Mouse (Mus musculus) adrenal gland, postnatal 36 days (tissue): Measurements from ENCODE around the gene Gm20825. TPM values are rescaled to one million over a fixed set of nuclear protein-coding genes. Genes with fewer than 3 reads are reported as not detected.
"Not testable (repeated sequence)": the region's sequence is repeated elsewhere in the genome, so short reads cannot be mapped to it uniquely, and the experiment has no call there.

Experiments
- DNase-seq, 2 experiments: peaks; one replicate each; pipeline ENCODE4 v3.0.0; 2021; ENCODE audit warnings: mixed read lengths in 1 of 2
- long read RNA-seq, 2 experiments: library from polyadenylated mRNA; stranded (forward); transcript quantifications; one replicate each; pipeline ENCODE4 v2.0.0; 2021; ENCODE audit warnings: borderline sequencing depth in 2 of 2
- total RNA-seq, 2 experiments: library from RNA; stranded (reverse); gene quantifications; 2 replicates each; pipeline ENCODE4 v1.2.3; 2021

The Gm20825 gene
- not detected for total RNA-seq
- long read RNA-seq, experiment 1 = 0 reads
- long read RNA-seq, experiment 2 = 0 reads

GRCm38 (mm10) chrY:8071407-8071806 is at the start of gene Gm20825:
Gm20825 (minus strand) TSS chrY:8071507.
- not testable (repeated sequence) for DNase-seq

Other genes starting within 250 kb of the Gm20825 start
- not detected for gene Gm29049, start 74.3 kb downstream of the Gm20825 start, total RNA-seq
- not detected for gene Gm20824, start 186.4 kb upstream of the Gm20825 start, total RNA-seq